In the genomic region with DNA sequence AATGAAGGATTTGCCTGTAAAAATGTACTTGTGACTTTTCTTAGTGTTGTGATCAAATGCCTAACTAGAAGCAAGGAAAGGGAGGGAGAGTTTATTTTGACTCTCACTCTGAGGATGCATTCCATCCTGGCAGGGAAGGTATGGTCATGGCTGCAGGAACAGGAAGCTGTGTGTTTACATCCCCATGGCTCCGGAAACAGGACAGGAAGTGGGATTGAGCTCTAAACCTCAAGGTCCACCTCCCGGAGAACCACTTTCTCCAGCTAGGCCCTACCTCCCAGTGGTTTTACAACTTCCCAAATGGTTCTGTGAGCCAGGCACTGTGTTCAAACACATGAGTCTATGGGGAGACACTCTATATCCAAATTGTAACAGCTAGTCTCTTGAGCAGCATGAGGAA, we compare ENCODE assay signal across 16 mouse cellular contexts.
"Had no signal": no experiment of that assay in that cellular context is flagged by ENCODE, and none has a peak within 500 bp of the region (broad histone marks: within the 10 kb centered on the region; RNA-seq: fewer than 3 reads in every experiment).

No protein-coding gene starts in this region.

- H3K4me3 ChIP-seq: limb, embryonic 13.5 days; megakaryocyte, embryonic 14.5 days; midbrain, embryonic 15.5 days; neural tube, embryonic 13.5 days; stomach, embryonic 15.5 days had no signal

- H3K4me2 ChIP-seq: limb, embryonic 13.5 days; midbrain, embryonic 11.5 days; midbrain, embryonic 15.5 days; neural tube, embryonic 13.5 days; stomach, embryonic 15.5 days had no signal

- H3K36me3 ChIP-seq: midbrain, embryonic 15.5 days; stomach, embryonic 15.5 days had no signal

- H3K27me3 ChIP-seq: limb, embryonic 13.5 days; megakaryocyte, embryonic 14.5 days; midbrain, embryonic 15.5 days; neural tube, embryonic 13.5 days; stomach, embryonic 15.5 days had no signal

- DNase-seq: kidney, postnatal 36 days; left cerebral cortex, postnatal 4 days; lung, adult 2 months; lung, postnatal 36 days; retina, postnatal 1 day; right cerebral cortex, postnatal 14 days; thymus, postnatal 4 days had no signal

- H3K9me3 ChIP-seq: limb, embryonic 13.5 days; midbrain, embryonic 15.5 days; neural tube, embryonic 13.5 days; stomach, embryonic 15.5 days had no signal

- H3K4me1 ChIP-seq: limb, embryonic 13.5 days; midbrain, embryonic 15.5 days; neural tube, embryonic 13.5 days; stomach, embryonic 15.5 days had no signal

- H3K9ac ChIP-seq: limb, embryonic 13.5 days; liver, embryonic 14.5 days; midbrain, embryonic 15.5 days; neural tube, embryonic 13.5 days; stomach, embryonic 15.5 days had no signal

- H3K27ac ChIP-seq: kidney, postnatal 0 days; limb, embryonic 13.5 days; liver, embryonic 14.5 days; midbrain, embryonic 15.5 days; neural tube, embryonic 13.5 days; stomach, embryonic 15.5 days had no signal

- ATAC-seq: lung, postnatal 0 days; midbrain, embryonic 15.5 days had no signal
